Mouse (Mus musculus) megakaryocyte, embryonic 14.5 days (primary cell): ENCODE results near the gene Pdia5.

Experiments used
- FLI1 ChIP-seq: IDR thresholded peaks from 2 replicates; pipeline ENCODE4 v1.6.1; 2012; ENCODE audit warnings: low read length, inconsistent platforms, mixed read lengths
- GATA1 ChIP-seq: IDR thresholded peaks from 3 replicates; pipeline ENCODE4 v1.6.1; 2012; ENCODE audit warnings: mixed read lengths, low read length, inconsistent platforms, borderline replicate concordance

DNA sequence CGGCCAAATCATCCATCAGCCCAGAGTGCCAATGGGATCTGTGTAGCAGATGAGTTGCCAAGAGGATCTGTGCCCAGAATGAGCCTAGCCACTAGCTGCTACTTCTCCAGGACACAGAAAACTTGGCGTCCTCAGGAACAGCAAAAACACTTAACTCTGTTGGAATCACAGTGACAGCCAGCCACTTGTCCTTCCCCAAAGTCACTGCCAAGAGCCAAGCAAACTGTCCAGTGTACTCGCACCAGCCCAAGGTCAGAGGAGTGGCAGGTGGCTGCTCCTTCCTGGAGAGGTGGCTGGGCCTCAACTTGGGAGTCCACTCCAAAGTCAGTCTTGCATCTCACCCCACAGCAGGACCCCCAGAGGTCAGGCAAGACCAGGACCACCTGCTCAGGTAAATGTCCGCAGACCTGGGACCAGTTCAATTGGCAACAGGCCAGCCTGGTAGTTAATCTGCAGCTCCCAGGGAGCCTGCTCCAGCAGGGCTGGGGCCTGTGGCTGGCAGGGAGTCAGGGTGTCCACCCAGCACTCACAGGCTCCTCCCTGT, 24.8 kb downstream of the Pdia5 start:
- TF ChIP-seq GATA1 (no peak), FLI1 (no peak)
